Mouse (Mus musculus) hindbrain, embryonic 10.5 days (tissue): ENCODE results near the gene Fbxo8. TPM values are rescaled to one million over a fixed set of nuclear protein-coding genes. Genes with fewer than 3 reads are reported as not detected.

ENCODE experiments used
- DNase-seq: peaks from one replicate; pipeline ENCODE4 v3.0.0-alpha.2; 2017; ENCODE audit warnings: low spot score
- H3K27ac ChIP-seq: fragments of 300-500 bp; sonication (generic); 2 replicates; pipeline ENCODE4 v1.5.1; 2016; ENCODE audit warnings: mild to moderate bottlenecking, moderate library complexity
- H3K27me3 ChIP-seq: fragments of 300-500 bp; sonication (generic); 2 replicates; pipeline ENCODE4 v1.6.1; 2016; ENCODE audit warnings: mild to moderate bottlenecking; ENCODE audit not compliant: poor library complexity, insufficient read depth, severe bottlenecking
- H3K36me3 ChIP-seq: fragments of 300-500 bp; sonication (generic); 2 replicates; pipeline ENCODE4 v1.6.1; 2016; ENCODE audit warnings: mild to moderate bottlenecking, moderate library complexity
- H3K4me1 ChIP-seq: fragments of 300-500 bp; sonication (generic); replicated peaks from 2 replicates; pipeline ENCODE4 v1.6.1; 2016; ENCODE audit warnings: mild to moderate bottlenecking
- H3K4me3 ChIP-seq: fragments of 300-500 bp; sonication (generic); 2 replicates; pipeline ENCODE4 v1.5.1; 2016; ENCODE audit warnings: mild to moderate bottlenecking, moderate library complexity
- H3K9me3 ChIP-seq: fragments of 300-500 bp; sonication (generic); 2 replicates; pipeline ENCODE4 v1.6.1; 2016; ENCODE audit warnings: mild to moderate bottlenecking, moderate library complexity
- WGBS: fragments of 180-500 bp; shearing (Covaris S2); methylation state at CpG from one replicate; pipeline ENCODE4 v1.1.7; 2016; 5-methylcytosine and 5-hydroxymethylcytosine counted together
- polyA plus RNA-seq: library from polyadenylated mRNA; unstranded; fragments of >200 nt; fragmentation: Nextera tagmentation; extraction: Ambion mirVana; gene quantifications from 2 replicates; pipeline ENCODE4 v1.2.1, GENCODE M21; 2016

The Fbxo8 gene
- polyA plus RNA-seq, 1 experiment from 2014 or later, result 30.9 TPM

DNA sequence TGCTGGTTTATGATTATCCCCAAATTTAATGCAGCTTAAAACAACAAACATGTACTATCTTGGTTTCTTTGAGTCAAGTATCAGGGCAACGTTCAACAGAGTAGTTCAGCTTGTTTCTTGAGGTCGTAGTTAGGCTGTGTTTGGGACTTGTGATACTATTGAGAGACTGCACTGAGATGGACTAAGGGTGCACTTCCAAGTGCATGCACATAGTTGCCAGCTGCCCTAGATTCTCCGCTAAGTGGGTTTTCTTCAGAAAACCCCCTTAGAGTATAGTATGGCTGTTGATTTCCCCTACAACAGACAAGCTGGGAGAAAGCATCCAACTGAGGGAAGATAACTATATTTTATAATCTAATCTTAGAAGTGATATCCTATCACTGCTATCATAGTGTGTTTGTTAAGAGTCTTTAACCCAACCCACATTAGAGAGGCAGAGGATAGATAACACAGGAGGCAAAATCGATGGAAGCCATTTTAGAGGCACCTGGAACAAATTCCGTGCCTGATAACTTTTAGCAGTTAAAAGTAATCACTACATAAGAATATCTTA, 1.7 kb downstream of the Fbxo8 start:
- no peaks in the 10 kb centered on the region for H3K9me3 ChIP-seq
- no peaks in the 10 kb centered on the region for H3K36me3 ChIP-seq
- H3K4me3 ChIP-seq, result no peak overlapping the region; the same call in 1 of the 2 replicates
- H3K4me1 ChIP-seq, result peaks cover 16% of the 10 kb centered on the region
- no peak for DNase-seq
- H3K27ac ChIP-seq, result no peak overlapping the region
- H3K27me3 ChIP-seq, result no peaks in the 10 kb centered on the region
- WGBS, result 80% methylated on average over 5 of the region's 5 CpGs

DNA sequence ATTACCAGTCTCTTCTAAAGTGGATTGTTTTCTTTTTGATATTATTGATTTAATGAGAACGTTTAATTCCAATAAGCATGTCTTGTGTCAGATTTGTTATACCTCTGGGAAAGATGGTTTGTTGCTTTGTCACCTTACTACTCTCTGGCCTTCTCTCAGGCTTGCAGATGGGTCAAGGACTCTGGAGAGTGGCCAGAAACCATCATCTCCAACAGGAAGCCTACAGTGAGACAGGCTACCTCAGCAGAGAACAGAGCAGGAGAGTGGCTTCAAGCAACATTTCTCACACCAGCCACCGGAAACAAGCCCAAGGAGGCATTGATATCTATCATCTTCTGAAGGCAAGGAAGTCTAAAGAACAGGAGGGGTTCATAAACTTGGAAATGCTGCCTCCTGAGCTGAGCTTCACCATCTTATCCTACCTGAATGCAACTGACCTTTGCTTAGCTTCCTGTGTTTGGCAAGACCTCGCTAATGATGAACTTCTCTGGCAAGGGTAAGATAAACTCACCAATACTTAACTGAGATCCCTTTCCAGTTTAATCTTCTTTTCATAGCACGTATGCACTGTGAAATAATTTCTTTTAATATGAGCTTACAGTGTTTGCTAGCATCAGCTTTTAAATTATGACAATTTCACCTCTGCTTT, 13.6 kb downstream of the Fbxo8 start:
- H3K4me3 ChIP-seq, result no peak overlapping the region
- no peaks in the 10 kb centered on the region for H3K4me1 ChIP-seq
- no peaks in the 10 kb centered on the region for H3K36me3 ChIP-seq
- no peak overlapping the region for H3K27ac ChIP-seq
- H3K9me3 ChIP-seq, result no peaks in the 10 kb centered on the region
- no peaks in the 10 kb centered on the region for H3K27me3 ChIP-seq
- DNase-seq, result no peak
- WGBS, result 87% methylated on average over 4 of the region's 4 CpGs

DNA sequence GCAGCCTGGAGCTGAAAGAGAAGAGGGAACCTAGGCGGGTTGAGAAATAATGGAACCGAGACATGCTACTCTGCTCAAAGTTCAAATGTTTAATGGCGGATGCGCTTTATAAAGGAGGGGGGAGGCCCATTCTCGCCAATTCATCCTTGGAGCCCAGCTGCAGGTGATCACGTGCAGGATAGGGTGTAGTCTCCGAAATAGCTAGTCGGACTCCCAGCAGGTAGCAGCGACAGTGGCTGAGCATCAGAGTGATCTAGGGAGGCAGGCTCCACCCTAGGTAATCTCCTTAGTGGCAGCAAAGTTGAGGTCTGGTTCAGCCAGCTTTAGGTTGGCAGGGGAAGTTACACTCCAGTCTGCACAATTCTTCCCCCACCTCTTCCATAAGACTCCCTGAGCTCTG, 16.0 kb downstream of the Fbxo8 start:
- H3K27me3 ChIP-seq, result no peaks in the 10 kb centered on the region
- DNase-seq, result no peak
- no peaks in the 10 kb centered on the region for H3K9me3 ChIP-seq
- WGBS, result 90% methylated on average over 9 of the region's 9 CpGs
- no peaks in the 10 kb centered on the region for H3K36me3 ChIP-seq
- H3K4me1 ChIP-seq, result no peaks in the 10 kb centered on the region
- no peak overlapping the region for H3K27ac ChIP-seq
- H3K4me3 ChIP-seq, result no peak overlapping the region

DNA sequence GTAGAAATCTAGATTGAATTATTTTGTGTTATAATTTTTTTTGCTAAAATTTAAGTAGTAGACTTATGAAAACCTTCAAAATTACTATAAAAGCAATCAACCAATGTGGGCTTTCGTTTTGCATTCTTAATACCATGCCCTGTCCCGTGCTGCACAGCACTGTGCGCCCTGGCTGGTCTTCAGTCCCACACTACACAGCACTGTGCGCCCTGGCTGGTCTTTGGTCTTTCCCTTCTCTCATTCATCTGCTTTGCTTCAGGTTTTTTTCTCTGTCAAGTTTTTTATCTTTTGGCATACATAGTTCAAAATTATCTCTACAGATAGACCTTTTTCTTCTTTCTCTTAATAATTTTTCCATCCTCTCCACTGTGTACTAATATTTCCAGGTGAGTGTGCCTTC, 30.0 kb downstream of the Fbxo8 start:
- no peaks in the 10 kb centered on the region for H3K9me3 ChIP-seq
- no peaks in the 10 kb centered on the region for H3K27me3 ChIP-seq
- 87% methylated on average over 4 of the region's 4 CpGs for WGBS
- H3K27ac ChIP-seq, result no peak overlapping the region
- H3K4me1 ChIP-seq, result no peaks in the 10 kb centered on the region
- DNase-seq, result no peak
- no peak overlapping the region for H3K4me3 ChIP-seq
- H3K36me3 ChIP-seq, result no peaks in the 10 kb centered on the region

DNA sequence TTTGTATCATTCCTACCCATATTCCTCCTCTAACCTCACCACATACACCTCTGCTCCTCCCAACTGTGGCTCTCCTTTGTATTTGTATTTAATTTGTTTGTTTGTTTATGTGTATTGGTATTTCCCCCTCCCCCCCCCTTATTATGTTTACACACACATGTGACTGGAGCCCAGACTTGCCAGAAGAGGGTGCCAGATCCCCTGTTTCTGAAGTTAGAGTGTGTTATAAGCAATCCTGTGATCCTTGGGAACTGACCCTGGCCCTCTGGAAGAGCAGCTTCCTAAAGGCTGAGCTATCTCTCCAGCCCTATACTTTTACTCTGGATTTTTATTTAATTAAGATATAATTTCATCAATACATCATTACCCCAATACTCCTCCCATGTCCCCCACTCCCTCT, 32.0 kb downstream of the Fbxo8 start:
- no peak for DNase-seq
- Histone ChIP-seq H3K4me3 (no peak overlapping the region), H3K27ac (no peak overlapping the region), H3K4me1 (no peaks in the 10 kb centered on the region), H3K36me3 (no peaks in the 10 kb centered on the region), H3K27me3 (no peaks in the 10 kb centered on the region), H3K9me3 (no peaks in the 10 kb centered on the region)

DNA sequence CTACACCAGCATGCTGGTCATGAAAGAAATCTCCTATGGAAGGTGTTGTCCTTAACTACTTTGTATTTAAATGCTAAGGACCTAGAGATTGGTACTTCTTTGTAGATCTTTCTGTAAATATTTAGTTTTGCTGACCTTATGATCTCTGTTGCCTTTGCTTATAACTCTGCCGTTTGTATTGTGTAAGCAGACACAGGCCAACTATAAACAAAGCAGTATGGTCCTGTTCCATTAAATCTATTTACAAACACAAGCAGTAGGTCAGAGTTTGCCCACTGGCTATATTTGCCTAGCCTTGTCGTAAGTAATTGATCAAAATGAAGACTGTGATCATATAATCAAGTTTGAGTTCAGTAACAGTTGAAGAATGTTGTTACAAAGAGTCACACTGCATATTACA, 38.1 kb downstream of the Fbxo8 start:
- no peaks in the 10 kb centered on the region for H3K36me3 ChIP-seq
- 73% methylated on average over 2 of the region's 2 CpGs for WGBS

DNA sequence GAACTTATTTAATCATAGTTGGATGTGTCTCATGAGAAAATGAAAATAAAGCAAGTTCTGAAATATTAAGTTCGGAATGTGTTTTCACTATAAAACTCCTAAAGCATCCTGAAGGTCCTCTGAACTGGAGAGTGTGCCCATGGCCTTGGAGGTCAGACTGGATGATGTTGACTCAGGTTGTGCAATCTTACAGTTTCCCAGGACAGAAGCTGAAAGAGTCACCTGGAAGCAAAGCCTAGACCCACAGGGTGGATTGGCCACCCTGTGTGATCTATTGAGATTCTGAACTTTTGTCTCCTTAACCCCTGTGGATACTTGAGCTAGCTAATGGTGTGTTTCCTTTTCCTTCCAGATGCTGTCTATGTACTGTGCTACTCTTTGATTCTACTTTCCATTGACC, 40.2 kb downstream of the Fbxo8 start:
- no peaks in the 10 kb centered on the region for H3K27me3 ChIP-seq
- H3K4me1 ChIP-seq, result no peaks in the 10 kb centered on the region
- no peak overlapping the region for H3K27ac ChIP-seq
- WGBS, result 92% methylated on average over 1 of the region's 1 CpGs
- no peaks in the 10 kb centered on the region for H3K9me3 ChIP-seq
- no peak for DNase-seq
- H3K36me3 ChIP-seq, result no peaks in the 10 kb centered on the region
- H3K4me3 ChIP-seq, result no peak overlapping the region

More for the DNA sequence above, 38.1 kb downstream of the Fbxo8 start:
- Histone ChIP-seq H3K27ac (no peak overlapping the region), H3K4me3 (no peak overlapping the region), H3K4me1 (no peaks in the 10 kb centered on the region), H3K27me3 (no peaks in the 10 kb centered on the region), H3K9me3 (no peaks in the 10 kb centered on the region)
- DNase-seq, result no peak

DNA sequence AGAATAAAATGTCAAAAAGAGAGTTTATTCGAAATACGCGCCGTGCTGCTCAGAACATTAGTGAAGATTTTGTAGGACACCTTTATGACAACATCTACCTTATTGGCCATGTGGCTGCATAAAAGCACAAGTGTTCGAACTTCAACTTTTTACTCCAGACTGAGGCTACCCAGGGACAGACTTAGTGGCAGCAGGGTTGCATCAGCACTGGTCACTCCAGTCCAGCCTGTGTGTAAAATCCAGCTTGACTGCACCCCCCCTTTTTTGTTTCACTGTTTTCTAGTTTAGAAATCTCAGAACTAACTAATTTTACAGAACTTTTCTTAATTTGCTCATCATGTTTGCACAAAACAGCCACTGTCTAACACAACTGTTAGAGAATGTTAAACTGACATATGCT, 40.6 kb downstream of the Fbxo8 start:
- no peak overlapping the region for H3K27ac ChIP-seq
- no peaks in the 10 kb centered on the region for H3K36me3 ChIP-seq
- no peaks in the 10 kb centered on the region for H3K4me1 ChIP-seq
- H3K4me3 ChIP-seq, result no peak overlapping the region
- 95% methylated on average over 5 of the region's 5 CpGs for WGBS
- no peak for DNase-seq
- no peaks in the 10 kb centered on the region for H3K27me3 ChIP-seq
- H3K9me3 ChIP-seq, result no peaks in the 10 kb centered on the region

DNA sequence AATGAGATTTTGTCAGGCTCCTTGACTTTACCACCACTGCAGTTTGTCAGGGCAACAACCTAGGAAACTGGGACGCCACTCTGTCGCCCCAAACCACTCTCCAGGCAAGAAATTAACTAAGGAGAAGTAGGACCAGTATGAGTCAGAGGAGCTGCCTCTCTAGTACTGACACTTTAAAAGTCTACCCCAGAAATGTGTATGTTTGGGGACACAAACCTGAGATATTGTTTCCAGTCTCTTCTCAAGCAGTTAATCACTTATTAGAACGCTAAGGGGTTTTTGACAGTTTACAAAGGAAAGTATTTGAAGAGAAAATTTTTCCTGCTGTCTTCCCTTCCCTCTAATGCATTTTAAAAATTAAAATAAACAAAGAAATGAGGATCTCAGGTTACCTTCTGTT, 55.6 kb downstream of the Fbxo8 start:
- H3K4me1 ChIP-seq, result no peaks in the 10 kb centered on the region
- no peak overlapping the region for H3K4me3 ChIP-seq
- H3K27me3 ChIP-seq, result no peaks in the 10 kb centered on the region
- WGBS, result 53% methylated on average over 3 of the region's 3 CpGs
- no peaks in the 10 kb centered on the region for H3K9me3 ChIP-seq
- H3K36me3 ChIP-seq, result no peaks in the 10 kb centered on the region
- no peak overlapping the region for H3K27ac ChIP-seq
- DNase-seq, result no peak

DNA sequence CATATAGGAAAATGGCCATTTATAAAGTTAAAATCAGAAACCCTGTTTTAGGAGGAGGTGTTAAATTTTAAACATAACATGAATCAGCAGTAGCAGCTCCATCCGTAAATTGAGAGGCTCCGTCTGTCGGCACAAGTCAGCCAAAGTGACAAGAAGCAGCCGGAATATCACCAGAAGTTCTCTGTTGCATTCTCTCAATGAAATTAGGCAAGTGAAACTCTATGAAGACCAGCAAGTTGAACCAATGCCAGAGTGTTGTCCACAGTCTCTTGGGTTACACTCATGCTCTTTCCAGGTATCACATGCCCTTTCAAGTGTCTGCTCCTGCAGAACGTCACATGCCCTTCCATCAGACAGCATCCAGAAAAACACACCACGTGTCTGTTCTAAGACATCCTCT, 60.8 kb downstream of the Fbxo8 start:
- Histone ChIP-seq H3K27me3 (no peaks in the 10 kb centered on the region), H3K4me3 (no peak overlapping the region), H3K27ac (no peak overlapping the region), H3K4me1 (no peaks in the 10 kb centered on the region), H3K36me3 (no peaks in the 10 kb centered on the region), H3K9me3 (no peaks in the 10 kb centered on the region)
- 89% methylated on average over 6 of the region's 6 CpGs for WGBS
- no peak for DNase-seq

DNA sequence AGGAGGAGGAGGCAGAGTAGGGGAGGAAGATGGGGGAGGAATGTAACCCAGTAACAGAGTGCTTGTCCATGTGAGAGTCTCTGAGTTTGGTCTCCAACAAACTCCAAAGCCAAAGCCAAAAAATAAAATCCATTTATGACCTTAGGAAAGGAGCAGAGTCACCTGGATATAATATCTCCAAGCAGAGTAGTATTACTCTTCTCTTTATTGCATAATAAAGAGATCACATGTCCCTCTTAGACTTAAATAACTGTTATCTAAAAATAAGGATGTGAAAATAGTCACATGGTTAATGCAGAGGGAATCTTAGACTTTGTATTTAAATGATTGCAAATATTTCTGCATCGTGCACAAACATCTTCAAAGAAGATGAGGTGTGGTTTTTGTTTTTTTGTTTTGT, 63.3 kb downstream of the Fbxo8 start:
- peaks cover 5% of the 10 kb centered on the region for H3K27me3 ChIP-seq
- H3K4me1 ChIP-seq, result peaks cover 4% of the 10 kb centered on the region; the same call in 1 of the 2 replicates
- no peaks in the 10 kb centered on the region for H3K9me3 ChIP-seq
- H3K4me3 ChIP-seq, result no peak overlapping the region
- DNase-seq, result no peak
- H3K27ac ChIP-seq, result no peak overlapping the region
- 89% methylated on average over 1 of the region's 1 CpGs for WGBS
- H3K36me3 ChIP-seq, result no peaks in the 10 kb centered on the region

DNA sequence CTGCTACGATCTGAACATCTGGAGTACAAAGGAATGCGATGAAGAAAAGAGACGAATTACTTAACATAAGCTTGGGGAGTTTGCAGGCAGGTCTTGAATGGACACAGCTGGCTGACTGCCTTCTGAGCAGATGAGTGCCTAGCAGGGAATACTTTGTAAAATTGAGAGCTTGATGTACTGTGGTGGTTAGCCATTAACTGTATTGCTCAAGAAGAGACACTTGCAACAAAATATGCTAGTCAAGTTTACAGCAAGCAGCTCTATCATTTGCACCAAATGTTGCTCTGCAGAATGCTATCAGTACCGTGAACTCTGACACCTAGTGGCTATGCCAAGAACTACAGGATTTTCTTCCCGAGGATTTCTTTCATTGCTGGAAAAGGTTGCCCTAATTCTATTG, 64.1 kb downstream of the Fbxo8 start:
- H3K9me3 ChIP-seq, result no peaks in the 10 kb centered on the region
- 11% methylated on average over 5 of the region's 5 CpGs for WGBS
- H3K4me1 ChIP-seq, result peaks cover 11% of the 10 kb centered on the region
- H3K27me3 ChIP-seq, result peaks cover 13% of the 10 kb centered on the region
- DNase-seq, result peak; percentile 47
- H3K27ac ChIP-seq, result no peak overlapping the region
- no peak overlapping the region for H3K4me3 ChIP-seq
- H3K36me3 ChIP-seq, result no peaks in the 10 kb centered on the region

DNA sequence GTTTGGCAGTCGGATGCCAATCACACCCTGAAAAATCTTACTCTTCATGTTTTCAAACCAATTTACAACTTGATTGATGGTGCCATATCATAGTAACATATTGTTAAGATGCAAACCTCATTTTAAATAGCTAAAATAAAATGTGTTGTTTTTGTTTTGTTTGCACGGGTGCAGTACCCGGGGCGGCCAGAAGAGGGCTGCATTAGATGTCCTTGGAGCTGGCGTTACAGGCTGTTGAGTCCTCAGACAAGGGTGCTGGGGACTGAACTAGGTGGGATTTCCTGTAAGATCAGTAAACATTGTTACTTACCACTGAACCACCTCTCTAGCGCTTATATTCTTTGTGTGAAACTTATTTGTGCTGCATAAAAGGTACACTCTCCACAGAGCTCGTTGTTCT, 65.4 kb downstream of the Fbxo8 start:
- no peak overlapping the region for H3K27ac ChIP-seq
- H3K27me3 ChIP-seq, result peaks cover 25% of the 10 kb centered on the region
- no peaks in the 10 kb centered on the region for H3K36me3 ChIP-seq
- no peak overlapping the region for H3K4me3 ChIP-seq
- H3K9me3 ChIP-seq, result no peaks in the 10 kb centered on the region
- H3K4me1 ChIP-seq, result peaks cover 23% of the 10 kb centered on the region
- WGBS, result 26% methylated on average over 7 of the region's 7 CpGs
- peak; percentile 56 for DNase-seq

DNA sequence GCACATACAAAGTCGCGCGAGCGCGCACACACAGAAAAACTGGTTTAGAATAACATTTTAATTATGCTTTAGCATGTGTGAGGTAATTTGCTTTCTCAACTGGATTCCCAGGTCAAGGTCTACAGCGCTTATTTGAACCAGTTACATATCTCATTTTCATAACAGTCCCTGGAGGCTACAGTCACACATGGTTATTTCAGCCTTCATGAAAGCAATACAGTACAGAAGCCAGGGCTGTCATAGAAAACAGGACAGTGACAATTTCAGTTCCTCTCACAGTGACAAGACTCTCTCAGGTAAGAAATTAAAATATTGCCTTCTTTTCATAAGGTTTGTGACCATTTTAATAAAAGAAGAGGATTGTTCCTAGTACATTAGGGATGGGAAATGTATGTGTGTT, 66.4 kb downstream of the Fbxo8 start:
- H3K27ac ChIP-seq, result no peak overlapping the region
- peaks cover 35% of the 10 kb centered on the region for H3K27me3 ChIP-seq
- 96% methylated on average over 6 of the region's 6 CpGs for WGBS
- no peak overlapping the region for H3K4me3 ChIP-seq
- no peaks in the 10 kb centered on the region for H3K9me3 ChIP-seq
- H3K4me1 ChIP-seq, result peaks cover 25% of the 10 kb centered on the region
- H3K36me3 ChIP-seq, result no peaks in the 10 kb centered on the region
- no peak for DNase-seq
